Mouse (Mus musculus) MEL (cell line): ENCODE data around the gene Chka.

Experiments used
- CTCF ChIP-seq, 3 experiments: IDR thresholded peaks in 2 of 3; conservative IDR thresholded peaks in 1 of 3; 2 replicates each; pipeline ENCODE4 v1.5.1; 2011 to 2012; ENCODE audit warnings: low read length in 3 of 3, low read depth in 2 of 3, mild to moderate bottlenecking in 2 of 3, improper control_type of control experiment in 1 of 3, inconsistent platforms in 1 of 3, mixed read lengths in 1 of 3, moderate library complexity in 1 of 3; ENCODE audit not compliant: control insufficient read depth in 1 of 3, insufficient read depth in 1 of 3, poor library complexity in 1 of 3, severe bottlenecking in 1 of 3
- GATA1 ChIP-seq: IDR thresholded peaks from 2 replicates; pipeline ENCODE4 v1.6.1; 2011; ENCODE audit warnings: low read depth, low read length, improper control_type of control experiment
- HCFC1 ChIP-seq: IDR thresholded peaks from 2 replicates; pipeline ENCODE4 v1.6.1; 2012; ENCODE audit warnings: low read depth, mild to moderate bottlenecking, inconsistent platforms, low read length, improper control_type of control experiment, moderate library complexity
- MAFK ChIP-seq: IDR thresholded peaks from 2 replicates; pipeline ENCODE4 v1.6.1; 2011; ENCODE audit warnings: low read depth, mild to moderate bottlenecking, low read length, improper control_type of control experiment, borderline replicate concordance
- MYC ChIP-seq: IDR thresholded peaks from 2 replicates; pipeline ENCODE4 v1.6.1; 2011; ENCODE audit warnings: low read depth, mild to moderate bottlenecking, low read length, improper control_type of control experiment, moderate library complexity
- POLR2A ChIP-seq, 2 experiments: IDR thresholded peaks; 2 replicates each; pipeline ENCODE4 v1.6.1; 2011 to 2012; ENCODE audit warnings: low read length in 2 of 2, mild to moderate bottlenecking in 2 of 2, control low read depth in 1 of 2, improper control_type of control experiment in 1 of 2, low read depth in 1 of 2, moderate library complexity in 1 of 2; ENCODE audit not compliant: control insufficient read depth in 1 of 2, insufficient read depth in 1 of 2, poor library complexity in 1 of 2
- SMC3 ChIP-seq: IDR thresholded peaks from 2 replicates; pipeline ENCODE4 v1.6.1; 2011; ENCODE audit warnings: low read depth, low read length, improper control_type of control experiment
- TBP ChIP-seq: IDR thresholded peaks from 2 replicates; pipeline ENCODE4 v1.8.0; 2011; ENCODE audit warnings: low read depth, low read length, improper control_type of control experiment
- USF1 ChIP-seq: IDR thresholded peaks from 2 replicates; pipeline ENCODE4 v1.6.1; 2014; ENCODE audit warnings: low read depth, mild to moderate bottlenecking, inconsistent platforms, low read length, improper control_type of control experiment, moderate library complexity
- ZC3H11A ChIP-seq: IDR thresholded peaks from 2 replicates; pipeline ENCODE4 v1.6.1; 2012; ENCODE audit warnings: low read depth, mild to moderate bottlenecking, inconsistent platforms, low read length, improper control_type of control experiment
- ZMIZ1 ChIP-seq: IDR thresholded peaks from 2 replicates; pipeline ENCODE4 v1.6.1; 2012; ENCODE audit warnings: low read depth, mild to moderate bottlenecking, inconsistent platforms, low read length, improper control_type of control experiment, moderate library complexity

DNA sequence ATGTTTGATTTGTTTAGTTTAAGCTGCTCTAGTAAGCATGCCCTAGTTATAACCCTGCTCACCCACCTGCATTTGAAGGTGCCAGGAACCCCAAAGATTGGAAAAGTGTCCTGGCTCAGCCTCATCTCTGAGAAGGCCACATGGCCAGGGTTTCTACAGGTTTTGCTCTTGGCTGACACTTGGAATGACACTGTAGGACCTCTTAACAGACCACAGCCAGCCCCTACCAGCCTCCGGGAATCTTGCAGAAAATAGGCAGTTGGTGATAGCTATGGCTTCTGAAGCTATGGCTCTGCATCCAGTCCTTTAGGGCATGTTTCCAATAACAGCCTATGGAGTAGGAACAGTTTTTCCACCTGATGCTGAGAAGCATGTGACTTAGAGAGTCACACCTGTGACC lies 6.7 kb upstream of the Chka start:
- TF ChIP-seq MYC = no peak
- TF ChIP-seq MAFK = no peak
- no peak for TF ChIP-seq CTCF (IDR thresholded peaks at IDR 0.05 in 2 of 3, conservative IDR thresholded peaks at IDR 0.05 in 1 of 3; ENCODE audit: control insufficient read depth in 1 of 3, insufficient read depth in 1 of 3, low read depth in 2 of 3, low read length in 3 of 3, poor library complexity in 1 of 3, severe bottlenecking in 1 of 3)
- no peak for TF ChIP-seq POLR2A (IDR thresholded peaks at IDR 0.05; ENCODE audit: control insufficient read depth in 1 of 2, insufficient read depth in 1 of 2, low read depth in 1 of 2, low read length in 2 of 2, poor library complexity in 1 of 2)
- no peak for TF ChIP-seq ZC3H11A
- no peak for TF ChIP-seq GATA1
- no peak for TF ChIP-seq ZMIZ1
- TF ChIP-seq USF1 = no peak
- no peak for TF ChIP-seq TBP
- no peak for TF ChIP-seq SMC3
- TF ChIP-seq HCFC1 = no peak
